Mouse (Mus musculus) myocyte (in vitro differentiated cells): Measurements from ENCODE around the gene Sema6d.

ENCODE experiments used
- MAX ChIP-seq: IDR thresholded peaks from one replicate; pipeline ENCODE4 v1.6.1; 2011; ENCODE audit warnings: low read depth, mild to moderate bottlenecking, control low read depth
- POLR2A ChIP-seq: IDR thresholded peaks from one replicate; pipeline ENCODE4 v1.6.1; 2011; ENCODE audit warnings: low read depth, mild to moderate bottlenecking, control low read depth, moderate library complexity; ENCODE audit not compliant: insufficient read length
- TCF12 ChIP-seq: IDR thresholded peaks from one replicate; pipeline ENCODE4 v1.6.1; 2011; ENCODE audit warnings: mild to moderate bottlenecking, control low read depth; ENCODE audit not compliant: poor library complexity, insufficient read depth, severe bottlenecking
- USF1 ChIP-seq: IDR thresholded peaks from one replicate; pipeline ENCODE4 v1.6.1; 2011; ENCODE audit warnings: low read depth, mild to moderate bottlenecking, control low read depth, moderate library complexity

- no peak for TF ChIP-seq TCF12
- no peak for TF ChIP-seq POLR2A
- TF ChIP-seq MAX = no peak
- no peak for TF ChIP-seq USF1
Observed at GRCm38 (mm10) chr2:124618091-124618490, 528.3 kb downstream of the Sema6d start.
